8 mouse cellular contexts compared by ENCODE assay signal in the genomic region with DNA sequence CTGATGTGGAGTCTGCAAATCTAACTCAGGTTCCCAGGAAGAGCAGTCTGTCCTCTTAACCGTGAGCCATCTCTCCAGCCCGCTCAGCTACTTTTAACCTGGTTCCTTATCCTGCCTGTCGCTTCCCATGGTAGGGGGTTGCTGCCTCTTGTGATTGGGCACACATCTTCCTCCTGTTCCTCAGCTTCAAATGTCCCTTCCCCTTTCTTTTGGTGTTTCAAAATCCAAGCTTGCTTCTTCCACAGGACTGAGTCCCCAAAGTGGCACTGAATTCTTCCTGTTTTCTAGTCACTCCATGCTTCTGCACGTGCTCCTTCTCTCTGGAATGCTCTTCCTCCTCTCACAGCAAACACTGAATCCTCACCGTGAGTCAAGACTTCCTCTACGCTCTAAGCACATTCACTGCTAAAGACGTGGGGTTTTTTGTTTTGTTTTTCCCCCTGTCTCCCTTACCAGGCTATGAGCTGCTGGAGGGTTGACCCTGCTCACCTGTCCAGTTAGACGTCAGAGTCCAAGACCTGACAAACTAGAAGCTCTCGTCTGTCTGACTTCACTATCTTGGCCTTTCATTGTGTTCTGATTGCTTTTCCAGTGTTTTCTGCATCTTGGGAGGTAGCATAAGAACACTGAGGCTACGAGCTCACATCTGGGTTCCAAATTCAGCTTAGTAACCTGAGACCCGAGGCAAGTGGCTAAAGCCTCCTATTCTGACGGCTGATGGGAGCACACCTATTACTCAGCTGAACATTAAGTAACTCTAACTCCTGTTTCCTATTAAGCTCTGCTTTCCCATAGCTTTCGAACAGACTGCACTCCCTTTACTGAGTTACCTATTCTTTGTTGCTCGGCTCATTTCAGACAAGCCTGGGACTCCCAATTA. TPM values are rescaled to one million over a fixed set of nuclear protein-coding genes. Genes with fewer than 3 reads are reported as not detected.
DNase-seq lines count a peak whose midpoint lies in the region; ATAC-seq and TF ChIP-seq lines count a peak whose summit lies in the region.

No protein-coding gene starts in this region.

- peaks cover 23% of the 10 kb centered on the region for H3K4me1 ChIP-seq in lung, embryonic 15.5 days
- peaks cover 4% of the 10 kb centered on the region; the same call in 1 of the 2 replicates for H3K4me1 ChIP-seq in lung, adult 2 months (ENCODE audit: control insufficient read depth, insufficient read depth, low read length)
- H3K4me1 ChIP-seq in forebrain, embryonic 11.5 days (replicated peaks; ENCODE audit: control insufficient read depth, insufficient read depth, low read length): peaks cover 4% of the 10 kb centered on the region; the same call in 1 of the 2 replicates
- H3K4me1 ChIP-seq in limb, embryonic 11.5 days (ENCODE audit: control insufficient read depth, insufficient read depth, low read length): peaks cover 15% of the 10 kb centered on the region
- peaks cover 4% of the 10 kb centered on the region; the same call in 1 of the 2 replicates for H3K4me1 ChIP-seq in small intestine, adult 2 months (ENCODE audit: control insufficient read depth, insufficient read depth, insufficient read length, low read length)

- peak overlapping the region; percentile 73 for H3K4me3 ChIP-seq in lung, embryonic 15.5 days
- H3K4me3 ChIP-seq in lung, adult 2 months (replicated peaks; ENCODE audit: extremely low read depth, low read depth, low read length): no peak overlapping the region
- H3K4me3 ChIP-seq in forebrain, embryonic 11.5 days (ENCODE audit: low read depth, low read length): peak overlapping the region; percentile 69
- peak overlapping the region; percentile 57 for H3K4me3 ChIP-seq in limb, embryonic 11.5 days (ENCODE audit: low read depth, low read length)
- no peak overlapping the region for H3K4me3 ChIP-seq in small intestine, adult 2 months (ENCODE audit: low read depth, low read length)

- H3K27me3 ChIP-seq in lung, embryonic 15.5 days: no peaks in the 10 kb centered on the region
- H3K27me3 ChIP-seq in forebrain, embryonic 11.5 days (ENCODE audit: control insufficient read depth, insufficient read depth, low read length): no peaks in the 10 kb centered on the region
- no peaks in the 10 kb centered on the region for H3K27me3 ChIP-seq in limb, embryonic 11.5 days (ENCODE audit: control insufficient read depth, insufficient read depth, low read length)
- H3K27me3 ChIP-seq in small intestine, adult 2 months (ENCODE audit: control insufficient read depth, insufficient read depth, low read length): no peaks in the 10 kb centered on the region

- peak overlapping the region; percentile 99 for H3K27ac ChIP-seq in lung, embryonic 15.5 days
- no peak overlapping the region for H3K27ac ChIP-seq in forebrain, embryonic 11.5 days (ENCODE audit: low read depth, low read length)
- H3K27ac ChIP-seq in limb, embryonic 11.5 days (replicated peaks; ENCODE audit: low read depth, low read length): peak overlapping the region; percentile 88
- H3K27ac ChIP-seq in small intestine, adult 2 months (ENCODE audit: insufficient read depth, low read depth, low read length): peak overlapping the region; percentile 6; the same call in 1 of the 2 replicates

- no peak for TF ChIP-seq CTCF in lung, adult 2 months (IDR thresholded peaks at IDR 0.05; ENCODE audit: insufficient read depth, low read length)
- TF ChIP-seq CTCF in small intestine, adult 2 months (IDR thresholded peaks at IDR 0.05; ENCODE audit: extremely low read depth, insufficient read length, insufficient replicate concordance, low read depth, low read length): no peak

- peak overlapping the region; percentile 42 for H3K9ac ChIP-seq in lung, embryonic 15.5 days
- H3K9ac ChIP-seq in forebrain, embryonic 11.5 days (ENCODE audit: low read length): peak overlapping the region; percentile 62; the same call in 1 of the 2 replicates
- peak overlapping the region; percentile 14; the same call in 1 of the 2 replicates for H3K9ac ChIP-seq in limb, embryonic 11.5 days (ENCODE audit: low read length)

- H3K4me2 ChIP-seq in lung, embryonic 15.5 days: peak overlapping the region; percentile 88
- H3K4me2 ChIP-seq in forebrain, embryonic 11.5 days (ENCODE audit: low read depth, low read length, severe bottlenecking): peak overlapping the region; percentile 76; the same call in 1 of the 2 replicates
- H3K4me2 ChIP-seq in limb, embryonic 11.5 days (ENCODE audit: low read depth, severe bottlenecking): peak overlapping the region; percentile 79

- ATAC-seq in lung, embryonic 15.5 days (ENCODE audit: borderline replicate concordance, extremely low read depth, low FRiP score, low TSS enrichment): no peak
- ATAC-seq in forebrain, embryonic 11.5 days (replicated peaks; ENCODE audit: low FRiP score): no peak
- no peak for ATAC-seq in limb, embryonic 11.5 days (ENCODE audit: insufficient number of reproducible peaks, low FRiP score, low TSS enrichment, low read depth)

- DNase-seq in lung, adult 2 months: no peak
- DNase-seq in forebrain, embryonic 11.5 days (ENCODE audit: low spot score): no peak
- peak; percentile 42 for DNase-seq in limb, embryonic 11.5 days (ENCODE audit: low spot score)
- no peak for DNase-seq in Muller cell, postnatal 12 days (ENCODE audit: inconsistent ontology term)
- DNase-seq in embryo, embryonic 10.5 days (ENCODE audit: low spot score): no peak
- no peak for DNase-seq in thymus, postnatal 36 days

- no peak for TF ChIP-seq POLR2A in lung, adult 2 months (IDR thresholded peaks at IDR 0.05; ENCODE audit: borderline replicate concordance, extremely low read depth, low read depth, low read length)
- no peak for TF ChIP-seq POLR2A in small intestine, adult 2 months (IDR thresholded peaks at IDR 0.05; ENCODE audit: low read depth, low read length)

- WGBS in lung, embryonic 15.5 days: 53% methylated on average over 14 of the region's 14 CpGs
- 52% methylated on average over 14 of the region's 14 CpGs for WGBS in lung, adult 2 months
- WGBS in forebrain, embryonic 11.5 days: 74% methylated on average over 14 of the region's 14 CpGs
- WGBS in limb, embryonic 11.5 days: 54% methylated on average over 14 of the region's 14 CpGs
- 59% methylated on average over 14 of the region's 14 CpGs for WGBS in small intestine, adult 2 months

- H3K9me3 ChIP-seq in lung, embryonic 15.5 days: no peaks in the 10 kb centered on the region
- no peaks in the 10 kb centered on the region for H3K9me3 ChIP-seq in forebrain, embryonic 11.5 days (ENCODE audit: control insufficient read depth, low read length)
- H3K9me3 ChIP-seq in limb, embryonic 11.5 days (ENCODE audit: control insufficient read depth, low read length): no peaks in the 10 kb centered on the region

- H3K36me3 ChIP-seq in lung, embryonic 15.5 days: peaks cover 41% of the 10 kb centered on the region
- H3K36me3 ChIP-seq in forebrain, embryonic 11.5 days (ENCODE audit: control insufficient read depth, insufficient read depth, low read length): peaks cover 12% of the 10 kb centered on the region; the same call in 1 of the 2 replicates
- H3K36me3 ChIP-seq in limb, embryonic 11.5 days (ENCODE audit: control insufficient read depth, insufficient read depth, low read length): peaks cover 17% of the 10 kb centered on the region
- peaks cover 37% of the 10 kb centered on the region for H3K36me3 ChIP-seq in small intestine, adult 2 months (ENCODE audit: control insufficient read depth, insufficient read depth, low read length)

RNA-seq across cellular contexts. Expression of gene Spag7, which starts 1.7 kb away (rescaled TPM):
- 170 TPM in 2 replicates for polyA plus RNA-seq in lung, embryonic 15.5 days (2015; fragmentation: Nextera tagmentation; extraction: Ambion mirVana)
- 24.7 and 39.0 TPM in 2 replicates for polyA plus RNA-seq in lung, adult 2 months (2012; rRNA removed)
- 160 and 167 TPM in 2 replicates for polyA plus RNA-seq in forebrain, embryonic 11.5 days (2014; fragmentation: Nextera tagmentation; extraction: Ambion mirVana)
- polyA plus RNA-seq in limb, embryonic 11.5 days (2014; fragmentation: Nextera tagmentation; extraction: Ambion mirVana): 156 and 173 TPM in 2 replicates
- 21.0 and 36.6 TPM in 2 replicates for polyA plus RNA-seq in small intestine, adult 2 months (2012; rRNA removed)

RNA-seq across cellular contexts. Expression of gene Eno3, which starts 10.5 kb away (rescaled TPM):
- 27.9 and 33.3 TPM in 2 replicates for polyA plus RNA-seq in lung, embryonic 15.5 days (2015; fragmentation: Nextera tagmentation; extraction: Ambion mirVana)
- polyA plus RNA-seq in lung, adult 2 months (2012; rRNA removed): 19.6 and 97.3 TPM in 2 replicates
- polyA plus RNA-seq in forebrain, embryonic 11.5 days (2014; fragmentation: Nextera tagmentation; extraction: Ambion mirVana): 16.6 and 17.4 TPM in 2 replicates
- 49.4 and 53.3 TPM in 2 replicates for polyA plus RNA-seq in limb, embryonic 11.5 days (2014; fragmentation: Nextera tagmentation; extraction: Ambion mirVana)
- polyA plus RNA-seq in small intestine, adult 2 months (2012; rRNA removed): 3.3 and 12.7 TPM in 2 replicates

RNA-seq across cellular contexts. Expression of gene Pfn1, which starts 13.1 kb away (rescaled TPM):
- polyA plus RNA-seq in lung, embryonic 15.5 days (2015; fragmentation: Nextera tagmentation; extraction: Ambion mirVana): 1,970 and 2,089 TPM in 2 replicates
- 933 and 1,129 TPM in 2 replicates for polyA plus RNA-seq in lung, adult 2 months (2012; rRNA removed)
- polyA plus RNA-seq in forebrain, embryonic 11.5 days (2014; fragmentation: Nextera tagmentation; extraction: Ambion mirVana): 1,387 and 1,399 TPM in 2 replicates
- polyA plus RNA-seq in limb, embryonic 11.5 days (2014; fragmentation: Nextera tagmentation; extraction: Ambion mirVana): 2,040 and 2,092 TPM in 2 replicates
- polyA plus RNA-seq in small intestine, adult 2 months (2012; rRNA removed): 2,319 and 5,668 TPM in 2 replicates

RNA-seq across cellular contexts. Expression of gene Slc25a11, which starts 20.2 kb away (rescaled TPM):
- 150 and 162 TPM in 2 replicates for polyA plus RNA-seq in lung, embryonic 15.5 days (2015; fragmentation: Nextera tagmentation; extraction: Ambion mirVana)
- polyA plus RNA-seq in lung, adult 2 months (2012; rRNA removed): 83.6 and 113 TPM in 2 replicates
- 129 and 137 TPM in 2 replicates for polyA plus RNA-seq in forebrain, embryonic 11.5 days (2014; fragmentation: Nextera tagmentation; extraction: Ambion mirVana)
- polyA plus RNA-seq in limb, embryonic 11.5 days (2014; fragmentation: Nextera tagmentation; extraction: Ambion mirVana): 141 and 148 TPM in 2 replicates
- polyA plus RNA-seq in small intestine, adult 2 months (2012; rRNA removed): 109 and 147 TPM in 2 replicates

RNA-seq across cellular contexts. Expression of gene Camta2, which starts 20.4 kb away (rescaled TPM):
- 11.8 and 12.8 TPM in 2 replicates for polyA plus RNA-seq in lung, embryonic 15.5 days (2015; fragmentation: Nextera tagmentation; extraction: Ambion mirVana)
- 33.1 and 35.7 TPM in 2 replicates for polyA plus RNA-seq in lung, adult 2 months (2012; rRNA removed)
- 10.8 and 11.4 TPM in 2 replicates for polyA plus RNA-seq in forebrain, embryonic 11.5 days (2014; fragmentation: Nextera tagmentation; extraction: Ambion mirVana)
- 8.2 and 11.8 TPM in 2 replicates for polyA plus RNA-seq in limb, embryonic 11.5 days (2014; fragmentation: Nextera tagmentation; extraction: Ambion mirVana)
- polyA plus RNA-seq in small intestine, adult 2 months (2012; rRNA removed): 27.7 and 66.7 TPM in 2 replicates

Comparison
In these comparisons a context has a peak if more than half of its experiments do, and no peak if none do; other contexts are left out.
1. H3K4me3 ChIP-seq: peak in lung, embryonic 15.5 days (single experiment), forebrain, embryonic 11.5 days (single experiment) and limb, embryonic 11.5 days (single experiment); none in lung, adult 2 months (single experiment) and small intestine, adult 2 months (single experiment).
2. Peak in every context shown above with its lines, with median percentiles within 50 percentile points of each other: H3K4me2 ChIP-seq and H3K9ac ChIP-seq.